Mouse (Mus musculus): ENCODE measurements around the gene Phka1.
A peak's percentile ranks its signal among the peaks of the same experiment; 100 is the strongest.
"Not testable (repeated sequence)": the region's sequence is repeated elsewhere in the genome, so short reads cannot be mapped to it uniquely, and the experiment has no call there.

The Phka1 gene

GRCm38 (mm10) chrX:102643823-102644572 is at the start of gene Phka1:
Phka1 (minus strand) TSS chrX:102644246.
- DNase-seq (ENCODE audit: low spot score in 2 of 2): peak; percentile 33 to 80

DNA sequence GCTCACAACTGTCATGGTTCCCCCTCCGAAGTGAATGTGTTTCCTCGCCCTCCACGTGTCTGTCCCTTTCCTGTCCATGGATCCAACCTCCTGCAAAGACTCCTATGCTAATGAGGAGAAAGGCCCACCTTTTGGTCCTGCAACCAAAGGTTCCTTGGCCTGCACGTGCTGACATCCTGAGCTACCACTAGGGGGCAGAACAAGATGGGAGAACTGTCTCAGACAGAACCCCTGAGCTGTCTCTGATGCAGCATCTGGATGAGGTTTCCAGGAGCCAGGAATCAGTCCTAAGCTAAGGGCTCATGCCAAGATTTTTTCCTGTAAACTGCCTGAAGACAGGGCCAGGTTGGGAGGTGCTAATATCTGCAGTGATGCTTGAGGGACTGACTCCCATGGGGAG is 45.2 kb upstream of the Phka1 start:
- peak in 1 of 2 experiments; percentile 15 for DNase-seq (ENCODE audit: low spot score in 2 of 2)

GRCm38 (mm10) chrX:102686872-102687271 is 42.8 kb upstream of the Phka1 start, which contains the start of gene Gm3880:
Gm3880 (minus strand) TSS chrX:102686972.
- DNase-seq (ENCODE audit: low spot score in 2 of 2): not testable (repeated sequence)

- not testable (repeated sequence) for DNase-seq (ENCODE audit: low spot score in 2 of 2)
These were observed 40.7 kb upstream of the Phka1 start for GRCm38 (mm10) chrX:102684706-102685105.

DNA sequence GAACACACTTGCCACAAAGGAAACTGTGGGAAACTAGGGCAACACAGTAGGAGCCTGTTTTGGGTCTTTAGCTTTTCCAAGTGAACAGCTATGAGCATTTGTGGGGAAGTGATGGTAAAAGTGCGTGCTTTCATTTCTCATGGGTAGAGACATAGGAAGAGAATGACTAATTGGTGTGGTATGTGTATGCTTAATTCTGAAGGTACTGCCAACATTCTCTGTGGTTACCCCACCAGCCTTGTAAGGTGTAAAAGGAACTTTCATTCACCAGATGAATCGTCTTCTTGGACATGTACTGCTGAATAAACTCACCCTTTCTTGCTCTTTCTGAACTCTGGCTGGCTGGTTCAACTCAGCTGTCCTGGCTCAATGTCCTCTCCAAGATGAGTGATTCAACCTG is 22.6 kb upstream of the Phka1 start:
- no peak for DNase-seq (ENCODE audit: low spot score in 2 of 2)

- DNase-seq (ENCODE audit: low spot score in 2 of 2): peak in 1 of 2 experiments; percentile 18
These were observed 16.7 kb upstream of the Phka1 start for GRCm38 (mm10) chrX:102660712-102661111.

DNA sequence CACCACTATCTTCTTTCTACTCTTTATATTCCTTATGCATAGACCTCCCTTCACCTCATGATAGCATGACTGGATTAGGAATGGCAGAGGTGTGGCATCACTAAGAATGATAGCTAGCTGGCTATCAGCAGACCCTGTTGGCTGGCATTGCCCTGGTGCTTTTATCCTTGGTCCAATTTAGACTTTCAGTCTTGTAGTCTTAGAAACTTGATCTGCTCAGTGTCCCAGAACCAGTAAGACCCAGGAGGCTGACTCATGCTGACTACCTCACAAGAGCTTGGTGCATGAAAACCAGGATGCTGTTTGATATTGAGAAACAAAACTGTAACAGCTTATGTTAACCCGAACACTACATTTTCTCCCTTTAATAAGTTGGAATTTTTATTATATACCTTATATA is 1.6 kb upstream of the Phka1 start:
- no peak for DNase-seq (ENCODE audit: low spot score in 2 of 2)

GRCm38 (mm10) chrX:102645146-102645545 is 1.1 kb upstream of the Phka1 start:
- no peak for DNase-seq (ENCODE audit: low spot score in 2 of 2)

GRCm38 (mm10) chrX:102644573-102644951 is 516 bp upstream of the Phka1 start:
- peak in 1 of 2 experiments; percentile 19 for DNase-seq (ENCODE audit: low spot score in 2 of 2)

GRCm38 (mm10) chrX:102601269-102601668 is 42.8 kb downstream of the Phka1 start:
- DNase-seq (ENCODE audit: low spot score in 2 of 2): peak in 1 of 2 experiments; percentile 24

- no peak for DNase-seq (ENCODE audit: low spot score in 2 of 2)
These were observed 55.5 kb downstream of the Phka1 start for GRCm38 (mm10) chrX:102588560-102588959.

DNA sequence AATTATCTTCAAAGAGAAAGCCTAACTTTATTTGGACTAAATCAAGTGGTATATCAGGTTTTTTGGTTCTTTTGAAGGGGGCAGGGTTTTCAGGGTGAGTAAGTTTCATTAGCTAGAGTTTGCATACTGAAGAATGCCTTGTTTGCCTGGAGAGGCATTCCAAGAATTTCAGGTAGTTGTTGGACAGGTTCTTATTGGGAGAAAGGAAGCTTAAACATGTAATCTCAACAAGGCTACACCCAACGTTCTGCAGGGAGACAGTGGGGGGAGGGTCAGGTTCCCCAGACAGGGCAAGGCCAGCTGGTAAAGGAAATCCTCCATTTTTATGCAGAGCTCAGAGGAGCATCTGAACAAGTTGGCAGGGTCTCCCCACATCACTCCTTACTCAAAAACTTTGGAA is 72.9 kb downstream of the Phka1 start:
- DNase-seq (ENCODE audit: low spot score in 2 of 2): no peak

DNA sequence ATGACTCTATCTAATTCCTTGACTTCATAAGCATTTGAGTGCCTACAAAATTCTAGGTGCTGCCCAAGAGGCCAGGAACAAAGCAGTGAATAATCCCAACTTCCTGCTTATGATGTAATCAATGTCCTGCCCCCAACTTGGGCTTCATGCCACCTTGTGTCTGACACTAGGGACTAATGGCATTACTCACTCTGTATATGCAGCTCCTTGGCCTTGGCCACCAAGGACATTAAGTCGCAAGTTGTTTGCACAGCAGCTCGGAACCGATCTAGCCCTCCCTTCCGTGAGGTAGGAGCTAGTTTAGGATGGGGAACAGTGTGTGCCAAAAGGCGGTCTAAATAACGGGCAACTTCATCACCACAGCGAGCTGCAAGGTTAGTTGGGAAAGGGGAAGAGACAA is 87.1 kb downstream of the Phka1 start:
- DNase-seq (ENCODE audit: low spot score in 2 of 2): no peak

GRCm38 (mm10) chrX:102509205-102509604 is 134.8 kb downstream of the Phka1 start:
- DNase-seq (ENCODE audit: low spot score in 2 of 2): no peak

GRCm38 (mm10) chrX:102504644-102505481 is 139.2 kb downstream of the Phka1 start, which contains the start of gene Hdac8:
Hdac8 (minus strand) TSS chrX:102505359.
- DNase-seq (ENCODE audit: low spot score in 2 of 2): peak; percentile 38 to 51

DNA sequence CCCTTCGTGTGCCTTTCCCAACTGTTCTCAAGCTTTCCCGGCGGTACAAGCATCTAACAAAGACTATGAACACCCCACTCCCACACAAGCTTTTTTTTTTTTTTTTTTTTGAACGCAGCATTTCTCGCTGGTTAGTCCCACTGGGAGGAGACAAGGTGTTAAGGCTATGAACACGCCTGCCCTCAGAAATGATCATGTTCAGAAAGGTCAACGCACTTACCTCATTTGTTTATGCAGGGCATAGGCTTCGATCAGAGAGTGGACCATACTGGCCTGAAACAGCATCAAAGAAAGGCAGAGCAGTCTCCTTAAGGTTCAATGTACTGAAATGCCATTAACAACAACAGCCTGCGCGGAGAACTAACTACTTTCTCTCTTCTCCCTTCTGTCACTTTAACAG is 139.9 kb downstream of the Phka1 start:
- peak in 1 of 2 experiments; percentile 8 for DNase-seq (ENCODE audit: low spot score in 2 of 2)

- DNase-seq (ENCODE audit: low spot score in 2 of 2): peak in 1 of 2 experiments; percentile 33
These were observed 149.9 kb downstream of the Phka1 start for GRCm38 (mm10) chrX:102493992-102494730.

GRCm38 (mm10) chrX:102485575-102485974 is 158.5 kb downstream of the Phka1 start:
- DNase-seq (ENCODE audit: low spot score in 2 of 2): no peak

GRCm38 (mm10) chrX:102479665-102480064 is 164.4 kb downstream of the Phka1 start:
- no peak for DNase-seq (ENCODE audit: low spot score in 2 of 2)

DNA sequence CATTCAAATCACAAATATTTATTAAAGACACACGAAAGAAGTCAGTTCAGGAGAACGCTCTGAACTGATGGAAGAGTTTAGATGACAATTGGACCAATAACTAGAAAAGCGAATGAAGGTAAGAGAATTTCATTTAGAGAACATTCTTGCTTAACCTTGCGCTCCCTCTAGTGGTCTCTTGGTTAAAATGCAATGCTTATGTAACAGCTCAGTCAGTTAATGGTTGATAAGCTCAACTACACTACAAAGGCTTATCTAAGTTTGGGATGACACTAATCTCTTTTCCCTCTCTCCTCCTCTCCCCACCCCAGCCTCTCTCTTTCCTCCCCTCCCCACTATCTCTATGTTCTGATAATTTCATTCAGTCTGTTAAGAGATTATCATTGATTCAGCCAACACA is 165.1 kb downstream of the Phka1 start:
- no peak for DNase-seq (ENCODE audit: low spot score in 2 of 2)

DNA sequence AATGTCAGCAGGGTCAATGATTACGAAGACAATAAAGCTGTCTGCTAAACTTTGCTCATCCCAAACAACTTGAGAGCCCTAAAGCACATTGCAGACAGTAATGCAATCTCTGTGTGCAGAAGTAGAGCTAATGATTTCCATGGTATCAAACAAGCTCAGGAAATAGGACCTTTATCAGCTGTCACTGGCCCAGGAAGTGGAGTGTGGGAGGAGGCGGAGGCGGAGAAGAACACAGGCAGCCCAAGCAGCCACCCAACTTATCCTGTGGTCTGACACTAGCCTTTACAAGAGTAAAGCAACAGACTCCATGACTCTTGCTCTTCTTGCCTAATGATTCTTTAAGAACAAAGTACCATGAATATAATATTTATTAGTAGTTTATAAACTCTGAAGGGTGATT is 165.6 kb downstream of the Phka1 start:
- no peak for DNase-seq (ENCODE audit: low spot score in 2 of 2)

DNA sequence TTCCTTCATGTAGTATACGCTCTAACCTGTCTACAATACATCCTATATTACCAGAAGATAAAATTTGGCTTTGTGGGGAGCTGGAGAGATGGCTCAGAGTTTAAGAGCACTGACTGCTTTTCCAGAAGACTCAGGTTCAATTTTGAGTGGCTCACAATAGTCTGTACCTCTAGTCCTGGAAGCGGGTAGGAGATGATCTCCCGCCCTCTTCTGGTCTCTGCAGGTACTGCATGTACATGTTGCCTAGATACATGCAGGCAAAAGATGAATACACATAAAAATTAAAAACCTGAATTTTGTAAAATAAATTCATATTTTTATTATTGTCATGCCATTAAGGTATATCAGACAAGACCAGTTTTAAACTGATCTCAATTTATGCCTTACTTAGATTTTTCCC is 167.3 kb downstream of the Phka1 start:
- peak; percentile 36 to 71 for DNase-seq (ENCODE audit: low spot score in 2 of 2)

All from spleen, postnatal 10 days (tissue).